Mouse (Mus musculus) kidney, adult 2 months (tissue): ENCODE results near the gene Slc35f4.

Source experiments
- CTCF ChIP-seq: fragments of 200-500 bp; conservative IDR thresholded peaks from 2 replicates; pipeline ENCODE4 v1.5.1; 2011; ENCODE audit warnings: low read depth, mild to moderate bottlenecking, control low read depth, low read length, moderate library complexity, mixed read lengths; ENCODE audit not compliant: insufficient read depth, insufficient read length
- POLR2A ChIP-seq: fragments of 200-500 bp; IDR thresholded peaks from one replicate; pipeline ENCODE4 v1.6.1; 2011; ENCODE audit warnings: low read depth, low read length, control low read depth

- TF ChIP-seq POLR2A (no peak), CTCF (no peak)
Observed at GRCm38 (mm10) chr14:49283784-49284655, 241.8 kb downstream of the Slc35f4 start.
